Mouse (Mus musculus): ENCODE measurements around the gene Dclk3. TPM values are rescaled to one million over a fixed set of nuclear protein-coding genes. Genes with fewer than 3 reads are reported as not detected.

Gene Dclk3
- polyA plus RNA-seq, 1 experiment from 2014 or later, result 2.4 TPM

Other genes with a start within 250 kb of the Dclk3 start
- gene Mlh1, start 167.3 kb upstream of the Dclk3 start, polyA plus RNA-seq (2014; fragmentation: Nextera tagmentation; extraction: Ambion mirVana), result 33.6 and 34.2 TPM in 2 replicates
- 47.0 and 48.2 TPM in 2 replicates for gene Epm2aip1, start 167.2 kb upstream of the Dclk3 start, polyA plus RNA-seq (2014; fragmentation: Nextera tagmentation; extraction: Ambion mirVana)
- 0.79 and 0.92 TPM in 2 replicates for gene Trank1, start 127.3 kb upstream of the Dclk3 start, polyA plus RNA-seq (2014; fragmentation: Nextera tagmentation; extraction: Ambion mirVana)